Mouse (Mus musculus) layer of hippocampus, adult 8-10 months (tissue): ENCODE results near the gene Papolg. TPM values are rescaled to one million over a fixed set of nuclear protein-coding genes. Genes with fewer than 3 reads are reported as not detected.
A peak's percentile ranks its signal among the peaks of the same experiment; 100 is the strongest.
"Not testable (repeated sequence)": the region's sequence is repeated elsewhere in the genome, so short reads cannot be mapped to it uniquely, and the experiment has no call there.

Experiments
- DNase-seq, 2 experiments: peaks; one replicate each; pipeline ENCODE4 v3.0.0; 2022; ENCODE audit warnings: low spot score in 2 of 2
- total RNA-seq, 4 experiments: library from RNA; stranded (reverse); gene quantifications; 2 replicates each; pipeline ENCODE4 v1.2.4; 2022

Gene Papolg
- 10 to 100 TPM; 19.0 to 24.0 (median 21.4) TPM for total RNA-seq

GRCm38 (mm10) chr11:23895060-23895426 is at the start of gene Papolg:
TSS of gene Papolg (minus strand) at chr11:23895253.
- DNase-seq, result peak; percentile 84 to 88

- DNase-seq, result not testable (repeated sequence)
Measured at GRCm38 (mm10) chr11:23928146-23928545, 33.1 kb upstream of the Papolg start.

- no peak for DNase-seq
Measured at GRCm38 (mm10) chr11:23927643-23928042, 32.6 kb upstream of the Papolg start.

DNA sequence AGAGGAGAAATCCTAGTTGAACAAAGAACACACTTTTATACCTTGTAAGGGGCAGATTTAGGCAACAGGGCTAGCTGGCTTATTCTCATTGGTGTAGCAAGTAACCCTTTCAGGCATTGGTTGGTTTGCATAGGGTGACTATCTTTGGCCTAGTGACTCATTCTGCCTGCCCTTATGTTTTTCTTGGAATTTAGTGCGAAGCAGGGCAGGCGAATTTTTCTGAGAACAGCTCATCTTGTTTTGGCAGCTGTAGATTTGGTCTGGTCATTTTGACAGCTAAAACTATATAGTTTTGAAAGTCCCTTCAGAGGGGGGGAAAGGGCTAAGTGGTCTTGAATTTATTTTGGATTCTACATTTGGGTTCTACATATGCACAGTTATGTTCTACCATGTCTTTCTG is 18.8 kb upstream of the Papolg start:
- DNase-seq, result not testable (repeated sequence)

GRCm38 (mm10) chr11:23903909-23904308 is 8.9 kb upstream of the Papolg start:
- no peak for DNase-seq

DNA sequence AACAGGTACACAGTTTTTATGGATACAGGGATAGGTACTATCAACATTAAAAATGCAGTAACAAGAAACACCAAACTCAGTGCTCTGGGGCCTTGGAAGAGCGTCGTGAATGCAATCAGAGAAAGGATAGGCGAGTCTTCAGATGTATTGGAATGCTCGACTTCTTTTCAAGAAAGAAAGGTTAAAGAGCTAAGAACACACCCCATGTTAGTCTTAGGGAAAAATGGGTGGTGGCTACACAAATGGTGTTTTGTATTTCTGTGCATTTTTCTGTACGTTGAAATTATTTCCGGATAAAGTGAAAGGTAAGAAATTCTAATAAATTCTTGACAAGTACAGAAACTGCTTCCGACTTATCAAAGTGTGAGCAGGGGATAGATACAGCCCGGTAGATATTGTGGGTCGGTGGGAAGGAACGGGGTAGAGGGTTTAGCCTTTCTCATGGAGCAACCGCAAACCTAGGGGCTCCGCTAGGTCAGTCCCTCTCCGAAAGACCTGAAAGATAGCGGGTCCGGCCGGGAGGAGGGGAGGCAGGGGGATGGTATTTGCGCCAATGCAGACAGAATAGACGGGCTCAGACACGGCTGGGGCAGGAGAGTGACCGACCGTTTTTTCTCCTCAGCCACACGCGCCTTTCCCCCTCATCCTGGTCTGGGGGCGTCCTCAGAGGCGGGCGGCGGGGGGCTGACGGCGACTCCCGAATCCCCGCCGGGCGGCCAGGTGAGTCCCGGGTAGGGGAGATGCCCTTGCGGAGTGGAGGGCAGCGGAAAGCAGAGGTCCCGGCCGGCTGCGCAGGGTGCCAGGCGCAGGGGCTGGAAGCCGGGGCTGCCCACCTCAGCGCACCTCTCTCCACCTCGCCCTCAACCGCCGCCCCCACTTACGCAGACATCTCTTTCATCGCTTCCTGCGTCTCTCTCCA is 653 bp downstream of the Papolg start:
- peak; percentile 3 to 4 for DNase-seq

- no peak for DNase-seq
Measured at GRCm38 (mm10) chr11:23893556-23893955, 1.5 kb downstream of the Papolg start.

GRCm38 (mm10) chr11:23864326-23864725 is 30.7 kb downstream of the Papolg start:
- DNase-seq, result no peak

- DNase-seq, result no peak
Measured at GRCm38 (mm10) chr11:23856723-23857112, 38.3 kb downstream of the Papolg start.

DNA sequence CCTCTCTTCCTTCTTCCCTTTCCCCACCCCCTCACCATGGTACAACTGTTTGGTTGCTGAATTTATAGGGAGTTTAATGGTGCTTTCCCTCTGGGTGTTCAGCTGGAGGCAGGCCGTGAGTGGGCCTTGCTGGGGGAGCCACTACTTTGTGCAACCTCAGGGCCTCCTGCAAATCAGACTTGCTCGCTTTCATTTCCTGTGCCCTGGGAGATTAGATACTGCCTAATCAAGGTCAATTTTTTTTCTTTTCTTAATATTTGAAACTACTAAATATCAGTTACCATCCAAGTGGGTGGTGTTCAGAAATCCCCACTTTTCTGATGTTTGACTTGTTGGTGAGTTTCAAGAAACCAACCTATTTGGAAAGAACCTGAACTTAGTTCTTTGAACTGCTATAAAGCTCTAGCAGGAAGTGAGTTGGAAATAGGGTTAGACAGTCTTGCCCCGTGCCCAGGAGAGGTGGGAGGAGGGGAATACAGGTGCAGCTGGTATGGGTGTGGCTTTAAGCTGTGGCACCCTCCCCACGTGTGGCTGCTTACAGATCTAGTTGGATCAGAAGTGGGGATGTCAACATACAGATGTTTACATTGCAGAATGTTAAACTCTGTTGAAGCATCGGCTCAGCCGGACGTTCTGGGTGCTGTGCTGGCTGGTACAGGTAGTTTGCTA is 38.9 kb downstream of the Papolg start:
- no peak for DNase-seq

DNA sequence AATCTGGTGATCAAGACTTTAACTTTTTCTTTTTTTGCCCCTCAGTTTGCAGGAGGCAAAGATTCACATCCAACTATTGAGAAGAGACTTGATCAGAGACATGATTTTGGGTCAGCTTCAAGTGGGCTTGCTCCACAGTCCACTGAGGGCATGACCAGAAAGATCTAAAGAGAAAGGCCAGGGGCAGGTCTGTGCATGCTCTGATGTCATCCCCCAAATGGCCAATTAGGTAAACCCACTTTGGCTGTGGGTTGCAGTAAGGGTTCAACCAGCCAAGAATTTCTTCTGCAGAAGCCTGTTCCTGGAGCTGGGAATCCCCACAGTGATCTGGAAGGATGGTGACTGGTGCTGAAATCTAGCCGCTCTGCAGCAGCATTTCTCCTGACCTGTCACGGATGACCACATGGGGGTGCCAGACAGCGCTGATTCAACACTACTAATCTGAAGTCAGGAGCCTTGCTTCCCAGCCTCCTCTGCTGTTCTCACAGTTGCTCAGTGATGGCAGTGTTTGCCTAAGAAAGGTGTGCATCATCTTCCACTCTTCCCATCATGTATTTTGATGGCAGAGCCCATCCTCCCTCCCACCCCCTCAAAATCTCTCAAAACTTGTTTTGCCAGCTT is 39.8 kb downstream of the Papolg start:
- DNase-seq, result peak; percentile 42 to 64

DNA sequence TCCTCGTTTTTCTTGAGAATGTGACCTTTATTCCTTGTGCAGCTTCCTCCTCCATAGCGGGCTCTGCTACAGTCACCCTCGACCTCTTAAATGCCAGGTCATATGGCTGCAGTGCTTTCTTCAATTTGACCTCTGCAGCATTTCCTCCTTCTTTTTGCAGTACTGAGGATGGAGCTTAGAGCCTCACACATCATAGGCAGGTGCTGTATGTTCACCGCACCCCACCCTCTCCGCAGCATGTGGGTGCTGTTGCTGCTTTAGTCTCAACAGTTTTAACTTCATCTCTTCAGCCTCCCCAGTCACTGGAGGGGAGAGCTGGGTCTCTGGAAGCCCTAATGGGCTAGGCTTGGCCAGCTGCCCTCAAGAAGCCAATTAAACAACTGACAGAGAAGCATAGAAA is 41.7 kb downstream of the Papolg start:
- DNase-seq, result no peak

GRCm38 (mm10) chr11:23846016-23846815 is 48.8 kb downstream of the Papolg start:
- no peak for DNase-seq

GRCm38 (mm10) chr11:23823244-23823643 is 71.8 kb downstream of the Papolg start:
- DNase-seq, result no peak

- no peak for DNase-seq
Measured at GRCm38 (mm10) chr11:23821652-23822051, 73.4 kb downstream of the Papolg start.

DNA sequence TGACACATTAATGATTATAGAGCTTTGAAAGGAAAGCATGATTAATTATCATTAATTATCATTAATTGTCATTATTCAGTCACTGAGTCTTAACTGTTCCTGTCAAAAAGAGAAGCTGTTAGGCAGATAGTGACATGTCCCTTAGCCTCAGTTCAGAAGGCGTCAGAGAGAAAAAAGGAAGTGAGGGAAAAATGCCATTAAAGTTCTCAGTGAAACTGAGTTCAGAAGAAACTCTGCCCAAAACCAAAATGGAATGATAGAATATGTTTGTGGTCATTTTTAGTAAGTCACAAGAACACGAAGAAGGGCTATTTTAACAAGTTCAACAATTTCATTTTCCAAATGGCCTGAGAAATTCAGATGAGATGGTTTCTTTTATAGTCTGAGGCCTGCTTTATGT is 74.1 kb downstream of the Papolg start:
- no peak for DNase-seq

GRCm38 (mm10) chr11:23818745-23819144 is 76.3 kb downstream of the Papolg start:
- no peak for DNase-seq
